ENCODE assay signal across 8 mouse cellular contexts in genomic region chr12:31634343-31635239, GRCm38 (mm10). TPM values are rescaled to one million over a fixed set of nuclear protein-coding genes. Genes with fewer than 3 reads are reported as not detected.
A peak's percentile ranks its signal among the peaks of the same experiment; 100 is the strongest.
DNase-seq lines count a peak whose midpoint lies in the region; ATAC-seq lines count a peak whose summit lies in the region.

Bcap29 (minus strand) TSS chr12:31634658.

- peak; percentile 75 to 83 for ATAC-seq in hematopoietic stem cell, adult 5-6 weeks (replicated peaks in 1 of 2; ENCODE audit: insufficient read depth in 1 of 2, low FRiP score in 2 of 2, low TSS enrichment in 1 of 2, low read depth in 1 of 2, poor library complexity in 2 of 2, severe bottlenecking in 2 of 2)

- peak; percentile 91 for DNase-seq in MN1 (ENCODE audit: low spot score)
- peak; percentile 73 for DNase-seq in cerebellum, adult 8-10 months
- peak; percentile 64 for DNase-seq in forelimb bud, embryonic 11.5 days (ENCODE audit: low read depth, low spot score)
- DNase-seq in layer of hippocampus, postnatal 10 days (ENCODE audit: low spot score in 2 of 2), result peak; percentile 60 to 71
- DNase-seq in lung, postnatal 25 days (ENCODE audit: low spot score), result peak; percentile 69
- DNase-seq in retina, embryonic 14.5 days (ENCODE audit: low spot score), result peak; percentile 80
- DNase-seq in thymus, postnatal 4 days, result peak; percentile 86

RNA-seq across cellular contexts. Expression of gene Bcap29, which starts in this region (rescaled TPM):
- total RNA-seq in hematopoietic stem cell, adult 5-6 weeks (2017), result 47.6 and 49.2 TPM in 2 replicates
- 10 to 100 TPM; 20.8 to 22.2 TPM for total RNA-seq in layer of hippocampus, postnatal 10 days (2021)

Comparison
In these comparisons a context has a peak if more than half of its experiments do, and no peak if none do; other contexts are left out.
1. Peak in every context shown above with its lines: DNase-seq and ATAC-seq.